Mouse (Mus musculus): ENCODE data around the gene Clk3. TPM values are rescaled to one million over a fixed set of nuclear protein-coding genes. Genes with fewer than 3 reads are reported as not detected.

The Clk3 gene
- polyA plus RNA-seq (2015; fragmentation: Illumina TruSeq; extraction: RNeasy Lipid Tissue Mini Kit (QIAGEN cat#74804); ENCODE audit: insufficient read depth, low replicate concordance) = 95.7 TPM

GRCm38 (mm10) chr9:57765364-57766351 lies at the start of gene Clk3:
Clk3 (minus strand) TSS chr9:57765860.

DNA sequence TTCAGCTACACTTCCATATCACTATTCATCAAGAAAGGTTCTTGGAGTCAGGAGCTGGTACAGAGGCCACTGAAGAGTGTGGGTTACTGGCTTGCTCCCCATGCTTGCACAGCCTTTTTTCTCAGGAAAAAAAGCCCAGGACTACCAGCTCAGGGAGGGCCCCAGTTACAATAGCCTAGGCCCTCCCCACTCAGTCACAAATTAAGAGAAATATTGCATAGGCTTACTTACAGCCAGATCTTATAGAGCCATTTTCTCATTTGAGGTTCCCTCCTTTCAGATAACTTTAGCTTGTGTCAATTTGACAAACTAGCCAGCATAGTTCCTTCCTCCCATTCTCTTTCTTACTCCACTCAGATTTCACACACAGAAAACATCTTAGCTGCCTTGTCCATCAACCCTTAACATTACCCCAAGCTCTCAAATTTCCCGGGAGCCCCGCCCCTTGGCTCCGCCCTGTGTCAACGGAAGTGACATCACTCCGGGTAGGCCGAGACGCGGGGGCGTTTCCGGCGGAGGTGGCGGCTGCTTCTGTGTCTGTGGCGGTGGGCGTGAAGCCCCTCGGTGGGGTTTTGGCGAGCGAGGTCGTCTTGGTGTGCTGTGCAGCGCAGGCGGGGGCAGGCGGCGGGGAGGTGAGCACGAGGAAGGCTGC lies 57.5 kb downstream of the Clk3 start, which contains the start of gene Edc3:
TSS of gene Edc3 (plus strand) at position 473 of the 652 bp plus-strand sequence.

Other genes with a start within 250 kb of the Clk3 start
- gene Cox5a, start 244.6 kb downstream of the Clk3 start, polyA plus RNA-seq (2015; fragmentation: Illumina TruSeq; extraction: RNeasy Lipid Tissue Mini Kit (QIAGEN cat#74804); ENCODE audit: insufficient read depth, low replicate concordance) = 346 TPM
- 22.1 TPM for gene Fam219b, start 228.3 kb downstream of the Clk3 start, polyA plus RNA-seq (2015; fragmentation: Illumina TruSeq; extraction: RNeasy Lipid Tissue Mini Kit (QIAGEN cat#74804); ENCODE audit: insufficient read depth, low replicate concordance)
- 18.1 TPM for gene Mpi, start 213.1 kb downstream of the Clk3 start, polyA plus RNA-seq (2015; fragmentation: Illumina TruSeq; extraction: RNeasy Lipid Tissue Mini Kit (QIAGEN cat#74804); ENCODE audit: insufficient read depth, low replicate concordance)
- gene Scamp2, start 204.9 kb downstream of the Clk3 start, polyA plus RNA-seq (2015; fragmentation: Illumina TruSeq; extraction: RNeasy Lipid Tissue Mini Kit (QIAGEN cat#74804); ENCODE audit: insufficient read depth, low replicate concordance) = 64.8 TPM
- 46.6 TPM for gene Ulk3, start 176.4 kb downstream of the Clk3 start, polyA plus RNA-seq (2015; fragmentation: Illumina TruSeq; extraction: RNeasy Lipid Tissue Mini Kit (QIAGEN cat#74804); ENCODE audit: insufficient read depth, low replicate concordance)
- gene Cplx3, start 159.6 kb downstream of the Clk3 start, polyA plus RNA-seq (2015; fragmentation: Illumina TruSeq; extraction: RNeasy Lipid Tissue Mini Kit (QIAGEN cat#74804); ENCODE audit: insufficient read depth, low replicate concordance) = not detected
- not detected for gene Lman1l, start 145.1 kb downstream of the Clk3 start, polyA plus RNA-seq (2015; fragmentation: Illumina TruSeq; extraction: RNeasy Lipid Tissue Mini Kit (QIAGEN cat#74804); ENCODE audit: insufficient read depth, low replicate concordance)
- 262 TPM for gene Csk, start 112.2 kb downstream of the Clk3 start, polyA plus RNA-seq (2015; fragmentation: Illumina TruSeq; extraction: RNeasy Lipid Tissue Mini Kit (QIAGEN cat#74804); ENCODE audit: insufficient read depth, low replicate concordance)
- gene Cyp1a2, start 82.2 kb downstream of the Clk3 start, polyA plus RNA-seq (2015; fragmentation: Illumina TruSeq; extraction: RNeasy Lipid Tissue Mini Kit (QIAGEN cat#74804); ENCODE audit: insufficient read depth, low replicate concordance) = not detected
- gene Cyp1a1, start 77.9 kb downstream of the Clk3 start, polyA plus RNA-seq (2015; fragmentation: Illumina TruSeq; extraction: RNeasy Lipid Tissue Mini Kit (QIAGEN cat#74804); ENCODE audit: insufficient read depth, low replicate concordance) = 0.30 TPM
- 17.7 TPM for gene Edc3, start 57.3 kb downstream of the Clk3 start, polyA plus RNA-seq (2015; fragmentation: Illumina TruSeq; extraction: RNeasy Lipid Tissue Mini Kit (QIAGEN cat#74804); ENCODE audit: insufficient read depth, low replicate concordance)
- 45.0 TPM for gene Arid3b, start 70.9 kb upstream of the Clk3 start, polyA plus RNA-seq (2015; fragmentation: Illumina TruSeq; extraction: RNeasy Lipid Tissue Mini Kit (QIAGEN cat#74804); ENCODE audit: insufficient read depth, low replicate concordance)
- gene Ubl7, start 145.1 kb upstream of the Clk3 start, polyA plus RNA-seq (2015; fragmentation: Illumina TruSeq; extraction: RNeasy Lipid Tissue Mini Kit (QIAGEN cat#74804); ENCODE audit: insufficient read depth, low replicate concordance) = 78.1 TPM
- 15.8 TPM for gene Sema7a, start 174.3 kb upstream of the Clk3 start, polyA plus RNA-seq (2015; fragmentation: Illumina TruSeq; extraction: RNeasy Lipid Tissue Mini Kit (QIAGEN cat#74804); ENCODE audit: insufficient read depth, low replicate concordance)
- 1.2 TPM for gene Cyp11a1, start 240.6 kb upstream of the Clk3 start, polyA plus RNA-seq (2015; fragmentation: Illumina TruSeq; extraction: RNeasy Lipid Tissue Mini Kit (QIAGEN cat#74804); ENCODE audit: insufficient read depth, low replicate concordance)